Mouse (Mus musculus) G1E (cell line): ENCODE measurements around the gene Gm6614.

ENCODE experiments used
- CTCF ChIP-seq: IDR thresholded peaks from 2 replicates; pipeline ENCODE4 v1.5.1; 2012; ENCODE audit warnings: low read depth, low read length, inconsistent platforms, mixed read lengths
- GATA1 ChIP-seq: IDR thresholded peaks from 2 replicates; pipeline ENCODE4 v1.6.1; 2012; ENCODE audit warnings: borderline replicate concordance, low read length, inconsistent platforms, mixed read lengths

- TF ChIP-seq CTCF, result no peak
- no peak for TF ChIP-seq GATA1
Measured at GRCm38 (mm10) chr6:141940451-141940850, 70.8 kb downstream of the Gm6614 start.
